Mouse (Mus musculus): ENCODE results near the gene Tmem95.
"Not testable (repeated sequence)": the region's sequence is repeated elsewhere in the genome, so short reads cannot be mapped to it uniquely, and the experiment has no call there.

Gene Tmem95

DNA sequence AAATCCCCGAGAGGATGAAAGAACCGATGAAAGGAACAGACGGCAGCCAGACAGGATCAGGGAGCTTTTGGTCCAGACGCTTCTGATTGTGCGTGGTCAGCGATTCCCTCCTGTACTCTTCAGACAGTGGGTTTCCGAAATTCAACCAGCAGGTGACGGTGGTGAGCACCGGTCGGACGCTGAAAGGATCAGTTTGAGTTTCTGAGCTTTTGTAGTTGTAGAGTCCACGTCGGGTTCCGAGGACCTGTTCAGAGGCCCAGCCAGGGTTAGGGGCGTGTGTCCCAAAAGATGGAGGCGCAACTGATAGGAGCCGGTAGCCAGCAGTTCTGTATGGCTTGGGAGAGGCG lies 2.7 kb upstream of the Tmem95 start:
- DNase-seq = peak; percentile 66 to 67

GRCm38 (mm10) chr11:69879711-69880110 lies 1.9 kb upstream of the Tmem95 start:
- no peak for DNase-seq

GRCm38 (mm10) chr11:69878952-69879351 lies 1.1 kb upstream of the Tmem95 start:
- no peak for DNase-seq

GRCm38 (mm10) chr11:69878399-69878798 lies 581 bp upstream of the Tmem95 start:
- DNase-seq = no peak

DNA sequence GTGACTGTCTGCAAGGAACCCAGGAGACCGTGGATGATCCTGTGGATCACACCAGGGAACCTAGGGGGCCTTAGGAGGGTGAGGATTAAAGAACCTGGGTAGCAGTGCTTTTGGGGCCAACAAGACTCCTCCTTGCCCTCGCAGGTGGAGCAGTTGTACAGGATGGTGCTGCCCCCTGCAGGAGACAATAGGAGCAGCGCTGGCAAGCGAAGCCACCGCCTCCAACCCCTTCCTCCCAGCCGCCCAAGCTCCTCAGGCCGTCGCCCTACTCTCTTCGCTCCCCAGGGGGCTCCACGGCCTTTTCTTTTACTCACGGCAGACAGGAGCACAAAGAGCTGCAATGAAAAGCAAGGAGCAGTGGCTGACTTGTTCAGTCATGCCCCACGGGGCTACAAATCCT lies 951 bp downstream of the Tmem95 start:
- DNase-seq = peak; percentile 91

- no peak for DNase-seq
Observed at GRCm38 (mm10) chr11:69876186-69876585, 1.6 kb downstream of the Tmem95 start.

GRCm38 (mm10) chr11:69872451-69872850 lies 5.4 kb downstream of the Tmem95 start:
- DNase-seq = no peak

DNA sequence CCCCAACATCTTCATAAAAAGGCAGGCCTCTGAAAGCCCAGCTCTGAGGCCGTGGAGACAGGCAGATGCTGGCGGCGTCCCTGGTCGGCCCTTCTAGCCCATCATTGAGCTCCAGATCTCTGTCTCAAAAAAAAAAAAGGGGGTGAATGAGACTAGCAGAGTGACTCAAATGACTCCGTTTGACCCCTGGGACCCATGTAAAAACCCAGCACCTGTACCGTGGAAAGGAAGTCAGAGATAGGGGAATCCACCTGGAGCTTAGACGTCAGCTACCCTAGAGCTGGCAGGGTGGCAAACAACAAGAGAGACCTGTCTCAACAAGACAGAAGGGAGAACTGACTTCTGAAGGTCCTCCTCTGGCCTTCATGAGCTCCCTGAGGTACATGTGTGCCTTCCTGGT lies 6.0 kb downstream of the Tmem95 start:
- DNase-seq = no peak

GRCm38 (mm10) chr11:69870289-69871069 lies 7.3 kb downstream of the Tmem95 start:
- DNase-seq = no peak

- DNase-seq = no peak
Observed at GRCm38 (mm10) chr11:69867335-69867734, 10.5 kb downstream of the Tmem95 start.

DNA sequence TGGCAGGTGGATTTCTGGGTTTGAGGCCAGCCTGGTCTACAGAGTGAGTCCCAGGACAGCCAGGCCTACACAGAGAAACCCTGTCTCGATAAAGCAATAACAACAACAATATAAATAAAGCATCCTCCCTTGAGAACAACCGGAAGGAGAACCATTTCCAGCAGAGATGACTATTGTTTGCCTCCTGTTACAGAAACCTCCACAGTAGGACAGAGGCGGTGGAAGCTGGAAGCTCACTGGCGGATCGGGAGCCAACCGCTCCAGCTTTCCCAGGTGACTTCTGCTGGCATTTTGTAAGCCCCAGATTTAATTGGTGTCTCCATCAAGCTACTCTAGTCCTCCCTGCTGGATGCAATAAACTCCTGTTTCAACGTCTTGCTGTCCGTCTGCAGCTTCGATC lies 12.3 kb downstream of the Tmem95 start:
- no peak for DNase-seq

GRCm38 (mm10) chr11:69864138-69864860 lies 13.5 kb downstream of the Tmem95 start:
- no peak for DNase-seq

- DNase-seq = not testable (repeated sequence)
Observed at GRCm38 (mm10) chr11:69863729-69864128, 14.1 kb downstream of the Tmem95 start.

GRCm38 (mm10) chr11:69858113-69858998 lies 19.5 kb downstream of the Tmem95 start, which contains the start of gene Tnk1:
TSS of gene Tnk1 (minus strand) at chr11:69858730.
- DNase-seq = no peak

- peak; percentile 66 to 71 for DNase-seq
Observed at GRCm38 (mm10) chr11:69855347-69855746, 22.5 kb downstream of the Tmem95 start.

GRCm38 (mm10) chr11:69854680-69855079 lies 23.1 kb downstream of the Tmem95 start:
- no peak for DNase-seq

DNA sequence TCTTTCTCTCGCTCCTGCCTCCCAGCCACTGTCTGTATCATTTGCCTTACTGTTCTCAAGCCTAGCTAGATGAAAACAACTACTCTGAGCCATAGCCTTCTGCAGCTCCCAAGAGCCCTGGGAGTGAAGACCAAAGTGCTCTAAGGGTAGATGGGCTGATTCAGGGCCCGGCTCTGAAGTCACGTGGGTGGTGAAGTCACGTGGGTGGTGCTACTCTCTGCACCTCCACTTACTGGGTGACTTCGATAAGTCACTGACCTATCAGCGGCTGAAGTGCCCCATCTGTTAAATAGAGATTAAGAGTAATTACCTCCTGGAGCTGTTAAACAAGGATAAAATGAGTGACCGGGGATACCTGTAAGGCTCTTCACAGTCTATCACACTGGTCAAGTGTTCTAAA lies 23.8 kb downstream of the Tmem95 start:
- DNase-seq = peak in 1 of 2 experiments; percentile 36

- DNase-seq = peak; percentile 37 to 61
Observed at GRCm38 (mm10) chr11:69850754-69851153, 27.1 kb downstream of the Tmem95 start.

DNA sequence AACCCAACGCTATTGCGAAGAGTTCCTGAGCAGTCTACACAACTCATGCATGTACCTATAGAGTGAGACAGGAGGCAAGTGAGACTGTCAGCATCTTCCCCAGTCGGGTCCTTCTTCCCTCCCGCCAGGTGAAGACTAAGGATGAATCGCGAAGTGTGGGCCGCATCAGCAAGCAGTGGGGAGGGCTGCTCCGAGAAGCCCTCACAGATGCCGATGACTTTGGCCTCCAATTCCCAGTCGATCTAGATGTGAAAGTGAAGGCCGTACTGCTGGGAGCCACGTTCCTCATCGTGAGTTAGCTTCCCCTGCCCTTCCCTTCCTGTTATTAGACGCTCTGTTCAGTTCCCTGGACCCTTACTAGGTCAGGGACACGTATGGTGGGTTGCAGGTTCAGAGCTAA lies 27.9 kb downstream of the Tmem95 start:
- no peak for DNase-seq

GRCm38 (mm10) chr11:69849128-69849527 lies 28.7 kb downstream of the Tmem95 start:
- DNase-seq = no peak

- no peak for DNase-seq
Observed at GRCm38 (mm10) chr11:69848021-69848420, 29.8 kb downstream of the Tmem95 start.

DNA sequence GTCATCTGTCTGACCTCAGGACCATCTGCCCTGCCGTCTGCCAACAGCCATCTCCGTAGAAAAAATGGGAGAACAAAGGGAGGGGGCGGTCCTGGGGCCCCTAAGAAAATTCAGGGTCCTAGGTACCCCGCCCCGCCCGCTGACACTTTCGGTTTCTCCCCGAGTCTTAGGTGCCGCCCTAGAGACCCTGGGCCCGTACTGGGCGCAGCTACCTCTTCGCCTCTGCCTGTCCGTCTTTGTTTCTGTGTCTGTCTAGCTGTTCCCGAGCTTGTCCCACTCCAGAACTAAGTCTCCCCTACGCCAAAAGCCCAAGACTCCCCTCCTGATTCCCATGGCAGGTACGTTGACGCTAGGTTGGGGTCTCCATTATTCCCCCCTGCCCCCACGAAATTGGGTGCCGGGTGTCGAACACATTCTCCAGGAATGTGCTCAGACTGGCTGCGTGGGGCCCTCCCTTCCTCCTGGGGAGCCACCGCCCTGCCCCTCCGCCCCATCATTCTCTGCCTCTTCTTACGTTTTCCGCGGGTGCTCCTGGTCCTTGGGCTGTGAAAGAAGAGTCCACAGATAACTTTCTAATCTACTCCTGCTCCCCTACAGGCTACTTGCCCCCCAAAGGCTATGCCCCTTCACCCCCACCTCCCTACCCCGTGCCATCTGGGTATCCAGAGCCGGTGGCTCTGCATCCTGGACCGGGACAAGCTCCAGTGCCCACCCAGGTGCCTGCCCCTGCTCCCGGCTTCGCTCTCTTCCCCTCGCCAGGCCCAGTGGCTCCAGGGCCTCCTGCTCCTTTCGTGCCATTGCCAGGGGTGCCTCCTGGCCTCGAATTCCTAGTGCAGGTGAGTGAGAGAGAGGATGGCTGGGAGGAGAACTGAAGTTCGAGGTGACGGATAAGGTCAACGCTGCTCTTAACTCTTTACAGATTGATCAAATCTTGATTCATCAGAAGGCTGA lies 30.8 kb downstream of the Tmem95 start:
- peak in 1 of 2 experiments; percentile 47 for DNase-seq
